Mouse (Mus musculus) gonadal fat pad, adult 2 months (tissue): ENCODE data around the gene Cntnap2. TPM values are rescaled to one million over a fixed set of nuclear protein-coding genes. Genes with fewer than 3 reads are reported as not detected.

Source experiments
- DNase-seq: peaks from one replicate; pipeline ENCODE4 v3.0.0-alpha.2; 2012; ENCODE audit warnings: low read depth
- polyA plus RNA-seq: library from polyadenylated mRNA; depleted of rRNA; stranded (reverse); fragments of >200 nt; gene quantifications from 2 replicates; pipeline ENCODE4 v1.2.3, GENCODE M21; 2012

The Cntnap2 gene
- polyA plus RNA-seq, 1 experiment: 0.74 TPM

- DNase-seq: no peak
Observed at GRCm38 (mm10) chr6:45327952-45328485, 268.9 kb downstream of the Cntnap2 start.

- DNase-seq: no peak
Observed at GRCm38 (mm10) chr6:45345396-45345795, 286.2 kb downstream of the Cntnap2 start.

GRCm38 (mm10) chr6:45345953-45346352 is 286.8 kb downstream of the Cntnap2 start:
- no peak for DNase-seq

GRCm38 (mm10) chr6:45366442-45366841 is 307.3 kb downstream of the Cntnap2 start:
- no peak for DNase-seq

- no peak for DNase-seq
Observed at GRCm38 (mm10) chr6:45381126-45381525, 322.0 kb downstream of the Cntnap2 start.

- no peak for DNase-seq
Observed at GRCm38 (mm10) chr6:45389034-45389433, 329.9 kb downstream of the Cntnap2 start.

- no peak for DNase-seq
Observed at GRCm38 (mm10) chr6:45413629-45414028, 354.5 kb downstream of the Cntnap2 start.

GRCm38 (mm10) chr6:45455424-45455823 is 396.3 kb downstream of the Cntnap2 start:
- DNase-seq: no peak

- DNase-seq: no peak
Observed at GRCm38 (mm10) chr6:45518221-45518620, 459.1 kb downstream of the Cntnap2 start.

GRCm38 (mm10) chr6:45536999-45537398 is 477.8 kb downstream of the Cntnap2 start:
- no peak for DNase-seq

GRCm38 (mm10) chr6:45544319-45544875 is 485.2 kb downstream of the Cntnap2 start:
- no peak for DNase-seq

GRCm38 (mm10) chr6:45559724-45560123 is 500.6 kb downstream of the Cntnap2 start:
- no peak for DNase-seq

- no peak for DNase-seq
Observed at GRCm38 (mm10) chr6:45584467-45585094, 525.4 kb downstream of the Cntnap2 start.

- no peak for DNase-seq
Observed at GRCm38 (mm10) chr6:45589084-45589483, 529.9 kb downstream of the Cntnap2 start.

- no peak for DNase-seq
Observed at GRCm38 (mm10) chr6:45647017-45647416, 587.9 kb downstream of the Cntnap2 start.

- DNase-seq: no peak
Observed at GRCm38 (mm10) chr6:45648419-45648818, 589.3 kb downstream of the Cntnap2 start.

GRCm38 (mm10) chr6:45700287-45700686 is 641.1 kb downstream of the Cntnap2 start:
- DNase-seq: no peak

- DNase-seq: no peak
Observed at GRCm38 (mm10) chr6:45791612-45792011, 732.5 kb downstream of the Cntnap2 start.

GRCm38 (mm10) chr6:45841626-45842341 is 782.6 kb downstream of the Cntnap2 start:
- no peak for DNase-seq

- no peak for DNase-seq
Observed at GRCm38 (mm10) chr6:45843736-45844135, 784.6 kb downstream of the Cntnap2 start.

- DNase-seq: no peak
Observed at GRCm38 (mm10) chr6:45871409-45871992, 812.3 kb downstream of the Cntnap2 start.

GRCm38 (mm10) chr6:45885486-45885885 is 826.3 kb downstream of the Cntnap2 start:
- DNase-seq: no peak
